Mouse (Mus musculus) kidney, adult 2 months (tissue): Measurements from ENCODE around the gene Mettl7a1.
"Not testable (repeated sequence)": the region's sequence is repeated elsewhere in the genome, so short reads cannot be mapped to it uniquely, and the experiment has no call there.

Experiments used
- CTCF ChIP-seq: fragments of 200-500 bp; conservative IDR thresholded peaks from 2 replicates; pipeline ENCODE4 v1.5.1; 2011; ENCODE audit warnings: low read depth, mild to moderate bottlenecking, control low read depth, low read length, moderate library complexity, mixed read lengths; ENCODE audit not compliant: insufficient read depth, insufficient read length
- POLR2A ChIP-seq: fragments of 200-500 bp; IDR thresholded peaks from one replicate; pipeline ENCODE4 v1.6.1; 2011; ENCODE audit warnings: low read depth, low read length, control low read depth

DNA sequence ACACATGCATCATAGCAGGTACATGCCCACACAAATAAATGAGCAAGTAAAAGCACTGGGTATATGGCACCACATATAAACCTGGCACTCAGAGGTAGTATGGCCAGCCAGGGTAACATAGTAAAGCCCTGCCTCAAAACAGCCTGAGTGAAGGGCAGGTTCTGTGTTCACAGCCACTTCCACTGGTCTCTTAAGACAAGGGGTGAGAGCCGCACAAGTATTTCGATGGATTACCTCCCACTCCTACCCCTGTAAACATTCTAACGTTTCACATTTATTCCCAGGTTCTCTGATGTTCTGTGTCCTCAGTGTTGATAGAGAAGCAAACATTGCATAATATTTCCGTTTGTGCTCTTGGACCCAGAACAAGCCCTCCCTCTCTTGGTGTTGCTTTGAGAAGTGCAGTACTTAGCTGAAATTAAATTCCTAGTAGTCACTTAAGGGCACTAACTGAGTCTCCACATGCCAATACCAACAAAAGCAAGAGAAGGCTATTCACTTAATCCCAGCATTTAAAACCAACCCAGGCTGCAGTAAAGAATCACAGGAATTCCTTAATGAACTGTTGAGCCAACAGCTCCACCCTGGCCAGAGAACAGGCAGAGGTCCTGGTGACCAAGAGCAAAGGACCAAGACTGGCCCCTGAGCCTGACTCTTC is 14.2 kb downstream of the Mettl7a1 start:
- TF ChIP-seq POLR2A, CTCF: not testable (repeated sequence)
